Mouse (Mus musculus) bone marrow, adult 2 months (tissue): Measurements from ENCODE around the gene Abhd14b.

Experiments
- CTCF ChIP-seq: fragments of 200-500 bp; IDR thresholded peaks from 2 replicates; pipeline ENCODE4 v1.5.1; 2011; ENCODE audit warnings: low read length, control low read depth; ENCODE audit not compliant: control insufficient read depth, insufficient read depth
- POLR2A ChIP-seq: fragments of 200-500 bp; IDR thresholded peaks from 2 replicates; pipeline ENCODE4 v1.6.1; 2011; ENCODE audit warnings: low read depth, mild to moderate bottlenecking, control low read depth, low read length, borderline replicate concordance; ENCODE audit not compliant: control insufficient read depth

DNA sequence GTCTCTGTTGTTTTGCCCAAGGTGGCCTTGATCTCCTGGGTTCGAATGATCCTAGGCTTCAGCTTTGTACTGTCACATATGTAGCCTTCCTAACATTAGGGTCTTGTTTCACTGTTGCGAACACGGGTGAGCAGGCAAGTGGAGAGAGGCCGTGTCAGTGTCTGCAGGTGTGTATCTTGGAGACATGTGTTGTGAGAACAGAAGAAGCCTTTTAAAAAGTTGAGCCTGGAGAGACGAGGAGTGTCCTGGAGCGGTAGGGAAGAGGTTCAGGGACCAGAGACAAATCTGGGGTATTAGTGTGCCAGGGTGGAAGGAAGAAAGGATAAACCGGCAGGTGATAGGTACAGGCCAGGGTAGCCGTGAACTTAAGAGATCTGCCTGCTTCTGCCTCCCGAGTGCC lies 30.8 kb downstream of the Abhd14b start:
- TF ChIP-seq CTCF (no peak), POLR2A (no peak)
